Mouse (Mus musculus) CH12.LX (cell line): Measurements from ENCODE around the gene Cdhr1. TPM values are rescaled to one million over a fixed set of nuclear protein-coding genes. Genes with fewer than 3 reads are reported as not detected.

ENCODE experiments used
- DNase-seq: peaks from one replicate; pipeline ENCODE4 v3.0.0-alpha.2; 2013; ENCODE audit errors: extremely low read depth
- H3K27ac ChIP-seq: 2 replicates; pipeline ENCODE4 v1.5.1; 2012; ENCODE audit warnings: low read depth, mild to moderate bottlenecking, control low read depth, moderate library complexity; ENCODE audit not compliant: insufficient read depth
- H3K27me3 ChIP-seq: replicated peaks from 2 replicates; pipeline ENCODE3; 2012; ENCODE audit warnings: inconsistent platforms
- H3K36me3 ChIP-seq, 2 experiments: replicated peaks in 1 of 2; 2 replicates each; pipeline versions ENCODE3 to v1.6.1; 2012; ENCODE audit warnings: inconsistent platforms in 1 of 2, low read length in 1 of 2, mild to moderate bottlenecking in 1 of 2, mixed read lengths in 1 of 2, moderate library complexity in 1 of 2; ENCODE audit not compliant: control insufficient read depth in 1 of 2, insufficient read depth in 1 of 2
- H3K4me1 ChIP-seq, 2 experiments: 2 replicates each; pipeline ENCODE4 v1.6.1; 2012; ENCODE audit warnings: inconsistent platforms in 1 of 2, moderate library complexity in 1 of 2; ENCODE audit not compliant: insufficient read depth in 2 of 2, control insufficient read depth in 1 of 2
- H3K4me2 ChIP-seq: 2 replicates; pipeline ENCODE4 v1.6.1; 2012; ENCODE audit warnings: low read depth, mild to moderate bottlenecking, control low read depth; ENCODE audit not compliant: poor library complexity, insufficient read depth, severe bottlenecking
- H3K4me3 ChIP-seq, 3 experiments: fragments of 150-350 bp in 1 of 3; sonication (generic) in 1 of 3; replicated peaks in 1 of 3; 2 replicates each; pipeline versions ENCODE3 to v1.5.1; 2011 to 2012; ENCODE audit warnings: low read depth in 2 of 3, low read length in 2 of 3, mild to moderate bottlenecking in 2 of 3, moderate library complexity in 2 of 3, control low read depth in 1 of 3, improper control_type of control experiment in 1 of 3, inconsistent platforms in 1 of 3, mixed read lengths in 1 of 3; ENCODE audit not compliant: poor library complexity in 1 of 3
- H3K79me2 ChIP-seq: replicated peaks from 2 replicates; pipeline ENCODE4 v1.6.1; 2012; ENCODE audit warnings: mild to moderate bottlenecking, moderate library complexity; ENCODE audit not compliant: control insufficient read depth, poor library complexity, insufficient read depth, severe bottlenecking; ENCODE audit errors: extremely low read depth
- H3K9ac ChIP-seq: 2 replicates; pipeline ENCODE4 v1.6.1; 2012; ENCODE audit warnings: low read depth, mild to moderate bottlenecking, control low read depth, moderate library complexity; ENCODE audit not compliant: insufficient read depth
- H3K9me3 ChIP-seq: replicated peaks from 2 replicates; pipeline ENCODE3; 2012; ENCODE audit warnings: low read length, inconsistent platforms, mixed read lengths
- BHLHE40 ChIP-seq: IDR thresholded peaks from 2 replicates; pipeline ENCODE4 v1.6.1; 2011; ENCODE audit warnings: mild to moderate bottlenecking, low read depth, low read length, improper control_type of control experiment
- CHD1 ChIP-seq: IDR thresholded peaks from 2 replicates; pipeline ENCODE4 v1.6.1; 2012; ENCODE audit warnings: low read depth, low read length, improper control_type of control experiment, inconsistent platforms
- CHD2 ChIP-seq: IDR thresholded peaks from 2 replicates; pipeline ENCODE4 v1.6.1; 2011; ENCODE audit warnings: low read length, improper control_type of control experiment
- GABPA ChIP-seq: IDR thresholded peaks from 2 replicates; pipeline ENCODE4 v1.6.1; 2012; ENCODE audit warnings: low read depth, low read length, improper control_type of control experiment, inconsistent platforms; ENCODE audit not compliant: insufficient replicate concordance
- IRF4 ChIP-seq: IDR thresholded peaks from 2 replicates; pipeline ENCODE4 v1.6.1; 2014; ENCODE audit warnings: low read depth, mild to moderate bottlenecking, inconsistent platforms, low read length, improper control_type of control experiment
- JUN ChIP-seq: IDR thresholded peaks from 2 replicates; pipeline ENCODE4 v1.6.1; 2011; ENCODE audit warnings: low read depth, mild to moderate bottlenecking, low read length, improper control_type of control experiment, moderate library complexity; ENCODE audit not compliant: insufficient read depth
- JUND ChIP-seq: conservative IDR thresholded peaks from 2 replicates; pipeline ENCODE4 v1.6.1; 2011; ENCODE audit warnings: low read depth, low read length, improper control_type of control experiment
- KAT2A ChIP-seq: IDR thresholded peaks from 2 replicates; pipeline ENCODE4 v1.6.1; 2012; ENCODE audit warnings: low read length, improper control_type of control experiment, inconsistent platforms; ENCODE audit not compliant: insufficient replicate concordance
- MAZ ChIP-seq: IDR thresholded peaks from 2 replicates; pipeline ENCODE4 v1.6.1; 2012; ENCODE audit warnings: low read depth, mild to moderate bottlenecking, inconsistent platforms, low read length, improper control_type of control experiment, moderate library complexity
- MXI1 ChIP-seq: IDR thresholded peaks from 2 replicates; pipeline ENCODE4 v1.6.1; 2011; ENCODE audit warnings: mild to moderate bottlenecking, low read depth, low read length, improper control_type of control experiment
- MYC ChIP-seq: IDR thresholded peaks from 2 replicates; pipeline ENCODE4 v1.6.1; 2011; ENCODE audit warnings: low read depth, mild to moderate bottlenecking, improper control_type of control experiment, low read length
- NELFE ChIP-seq: IDR thresholded peaks from 2 replicates; pipeline ENCODE4 v1.6.1; 2011; ENCODE audit warnings: low read depth, low read length, improper control_type of control experiment
- NRF1 ChIP-seq: IDR thresholded peaks from 2 replicates; pipeline ENCODE4 v1.6.1; 2014; ENCODE audit warnings: low read depth, mild to moderate bottlenecking, inconsistent platforms, low read length, improper control_type of control experiment, moderate library complexity
- POLR2AphosphoS2 ChIP-seq: IDR thresholded peaks from 2 replicates; pipeline ENCODE4 v1.6.1; 2011; ENCODE audit warnings: low read depth, low read length, improper control_type of control experiment
- RAD21 ChIP-seq: IDR thresholded peaks from 2 replicates; pipeline ENCODE4 v1.6.1; 2011; ENCODE audit warnings: low read depth, mild to moderate bottlenecking, low read length, improper control_type of control experiment, moderate library complexity
- SIN3A ChIP-seq: IDR thresholded peaks from 2 replicates; pipeline ENCODE4 v1.6.1; 2012; ENCODE audit warnings: low read length, improper control_type of control experiment, inconsistent platforms
- TBP ChIP-seq: conservative IDR thresholded peaks from 2 replicates; pipeline ENCODE4 v1.6.1; 2011; ENCODE audit warnings: low read depth, low read length, improper control_type of control experiment
- USF1 ChIP-seq: IDR thresholded peaks from 2 replicates; pipeline ENCODE4 v1.6.1; 2014; ENCODE audit warnings: low read depth, mild to moderate bottlenecking, inconsistent platforms, low read length, improper control_type of control experiment
- USF2 ChIP-seq: conservative IDR thresholded peaks from 2 replicates; pipeline ENCODE4 v1.6.1; 2011; ENCODE audit warnings: low read depth, low read length, improper control_type of control experiment
- ZKSCAN1 ChIP-seq: IDR thresholded peaks from 2 replicates; pipeline ENCODE4 v1.6.1; 2012; ENCODE audit warnings: low read depth, inconsistent platforms, low read length, improper control_type of control experiment, borderline replicate concordance
- ZMIZ1 ChIP-seq: IDR thresholded peaks from 2 replicates; pipeline ENCODE4 v1.6.1; 2012; ENCODE audit warnings: low read depth, mild to moderate bottlenecking, inconsistent platforms, low read length, improper control_type of control experiment
- ZNF384 ChIP-seq: IDR thresholded peaks from 2 replicates; pipeline ENCODE4 v1.6.1; 2012; ENCODE audit warnings: low read depth, low read length, improper control_type of control experiment, inconsistent platforms
- dilution Hi-C: fragments of 300-500 bp; cut with MboI; formaldehyde crosslinking; loops from 2 replicates; pipeline ENCODE4 v1.14.3; 2020; ENCODE audit warnings: low sequenced_read_pairs; ENCODE audit not compliant: extremely low pct_unique_long_range_greater_than_20kb, extremely low pct_ligation_motif_present
- in situ Hi-C: fragments of 300-500 bp; cut with MboI; formaldehyde crosslinking; loops from 3 replicates; pipeline ENCODE4 v1.14.3; 2019; ENCODE audit warnings: low sequenced_read_pairs, low pct_ligation_motif_present, low pct_unique_long_range_greater_than_20kb, mixed read lengths
- polyA plus RNA-seq: library from polyadenylated mRNA; unstranded; fragments of >175 nt; gene quantifications from 2 replicates; pipeline ENCODE4 v1.2.1, GENCODE M21; 2012; ENCODE audit warnings: low read depth; ENCODE audit not compliant: insufficient read length
- total RNA-seq, 2 experiments: library from RNA; depleted of rRNA; stranded (reverse); fragments of 300-350 nt in 1 of 2; fragments of >200 nt in 1 of 2; gene quantifications; 2 replicates each; pipeline ENCODE4 v1.2.3; 2012 to 2014

The Cdhr1 gene
- total and polyA plus RNA-seq, 3 experiments, result not detected

DNA sequence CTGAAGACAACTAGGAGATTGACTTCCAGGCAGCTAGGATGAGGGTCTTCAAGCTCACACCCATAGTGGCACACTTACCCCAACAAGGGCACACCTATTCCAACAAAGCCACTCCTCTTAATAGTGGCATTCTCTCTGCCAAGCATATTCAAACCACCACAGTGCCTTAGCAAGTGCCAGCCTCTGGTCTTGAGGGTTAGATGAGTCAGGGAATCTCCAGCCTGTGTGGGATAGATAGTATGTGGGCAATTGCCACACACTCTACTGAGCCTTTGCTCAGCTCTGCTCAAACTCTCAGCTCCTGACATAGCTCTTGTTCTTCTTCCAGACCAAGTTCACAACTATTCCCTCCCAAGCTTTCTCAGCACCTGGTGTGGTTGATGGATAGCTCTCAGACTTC lies 13.2 kb upstream of the Cdhr1 start:
- Histone ChIP-seq H3K4me1 (peaks cover 0 to 7% of the 10 kb centered on the region in 2 experiments; a peak in 1 of 4 replicates), H3K27ac (no peak overlapping the region), H3K79me2 (no peaks in the 10 kb centered on the region), H3K9ac (no peak overlapping the region), H3K4me3 (no peak overlapping the region), H3K36me3 (peaks cover 0 to 3% of the 10 kb centered on the region in 2 experiments), H3K9me3 (no peaks in the 10 kb centered on the region), H3K27me3 (no peaks in the 10 kb centered on the region), H3K4me2 (no peak overlapping the region)
- no peak for DNase-seq
- TF ChIP-seq JUND (no peak), ZMIZ1 (no peak), MXI1 (no peak), POLR2AphosphoS2 (no peak), USF1 (no peak), GABPA (no peak), MYC (no peak), NRF1 (no peak), KAT2A (no peak), USF2 (no peak), CHD2 (no peak), BHLHE40 (no peak), JUN (no peak), TBP (no peak), MAZ (no peak), RAD21 (no peak), IRF4 (no peak), CHD1 (no peak), NELFE (no peak), ZKSCAN1 (no peak)
- in situ Hi-C loops (no loop called here), dilution Hi-C loops (no loop called here)

DNA sequence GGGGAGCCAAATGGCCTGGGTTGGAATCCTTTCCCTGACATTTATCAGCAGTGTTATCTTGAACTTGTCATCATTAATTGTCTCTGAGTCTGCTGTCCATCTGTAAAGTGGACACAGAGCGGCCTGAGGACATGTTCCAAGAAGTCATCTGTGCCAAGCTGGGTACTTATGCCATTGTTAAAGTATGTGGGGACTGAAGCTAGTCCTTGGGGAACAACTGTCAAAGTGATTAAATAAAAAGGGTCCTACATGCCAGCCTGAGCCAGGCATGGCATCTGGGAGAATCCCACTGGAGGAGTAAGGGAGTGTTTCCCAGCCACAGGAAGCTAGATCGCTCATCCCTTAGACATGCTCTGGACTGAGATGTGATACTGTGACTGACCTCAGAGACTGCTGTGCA lies 12.3 kb upstream of the Cdhr1 start:
- H3K9ac ChIP-seq, result no peak overlapping the region
- H3K36me3 ChIP-seq, result no peaks in the 10 kb centered on the region
- no peak for TF ChIP-seq SIN3A
- no peak for TF ChIP-seq ZNF384
- TF ChIP-seq MAZ, result no peak
- TF ChIP-seq RAD21, result no peak
- no peaks in the 10 kb centered on the region for H3K79me2 ChIP-seq
- H3K4me1 ChIP-seq, result peaks cover 0 to 7% of the 10 kb centered on the region in 2 experiments; a peak in 1 of 4 replicates
- H3K27ac ChIP-seq, result no peak overlapping the region
- in situ Hi-C loops (no loop called here), dilution Hi-C loops (no loop called here)
- no peaks in the 10 kb centered on the region for H3K9me3 ChIP-seq
- no peak for DNase-seq
- H3K27me3 ChIP-seq, result no peaks in the 10 kb centered on the region
- no peak overlapping the region for H3K4me3 ChIP-seq
- H3K4me2 ChIP-seq, result no peak overlapping the region
